Mouse (Mus musculus) C2C12 (cell line): ENCODE measurements around the gene Tktl2.

Experiments used
- CEBPB ChIP-seq: IDR thresholded peaks from one replicate; pipeline ENCODE4 v1.6.1; 2011; ENCODE audit warnings: low read depth, mild to moderate bottlenecking, control low read depth, moderate library complexity
- CTCF ChIP-seq: IDR thresholded peaks from one replicate; pipeline ENCODE4 v1.5.1; 2011; ENCODE audit not compliant: control insufficient read depth, insufficient read depth, insufficient read length

DNA sequence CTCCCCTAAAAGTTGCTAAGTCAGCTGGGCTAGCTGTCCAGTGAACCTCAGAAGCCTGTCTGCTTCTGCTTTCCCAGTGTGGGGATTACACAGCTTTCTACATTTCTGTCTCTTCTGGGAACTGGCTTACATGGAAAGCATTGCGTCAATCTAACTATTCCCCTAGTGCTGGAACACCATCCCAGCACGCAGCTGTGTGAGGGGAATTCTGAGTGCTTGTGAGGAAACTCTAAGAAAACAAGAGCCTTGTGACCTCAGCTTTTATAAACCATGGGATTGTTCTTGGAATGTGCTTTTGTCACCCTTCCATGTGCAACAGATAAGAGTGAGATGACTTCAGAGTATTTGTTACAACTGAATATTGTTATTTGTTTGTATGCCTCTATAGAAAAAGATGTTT lies 17.1 kb upstream of the Tktl2 start:
- TF ChIP-seq CTCF (no peak), CEBPB (no peak)
